Mouse (Mus musculus): Measurements from ENCODE around the gene Ell. TPM values are rescaled to one million over a fixed set of nuclear protein-coding genes. Genes with fewer than 3 reads are reported as not detected.
A peak's percentile ranks its signal among the peaks of the same experiment; 100 is the strongest.

Ell gene
- polyA plus RNA-seq, 1 experiment from 2014 or later: 13.5 TPM

GRCm38 (mm10) chr8:70527111-70527511 is 12.1 kb upstream of the Ell start:
- peaks cover 25% of the 10 kb centered on the region for H3K36me3 ChIP-seq
- peak overlapping the region; percentile 74 for H3K4me2 ChIP-seq
- peak overlapping the region; percentile 84; the same call in 1 of the 2 replicates for H3K27ac ChIP-seq (ENCODE audit: poor library complexity, severe bottlenecking)
- H3K4me3 ChIP-seq: peak overlapping the region; percentile 80
- no peak for ATAC-seq (ENCODE audit: insufficient number of reproducible peaks, low FRiP score)
- H3K27me3 ChIP-seq (replicated peaks): no peaks in the 10 kb centered on the region
- WGBS: 2% methylated on average over 8 of the region's 8 CpGs
- no peaks in the 10 kb centered on the region for H3K9me3 ChIP-seq (replicated peaks)
- H3K9ac ChIP-seq: peak overlapping the region; percentile 95
- peaks cover 28% of the 10 kb centered on the region for H3K4me1 ChIP-seq (replicated peaks)

- Histone ChIP-seq H3K4me3 (peak within 1 kb of the TSS; percentile 80), H3K27me3 (replicated peaks) (no peaks in the 10 kb centered on the region), H3K36me3 (peaks cover 30% of the 10 kb centered on the region), H3K9ac (peak within 1 kb of the TSS; percentile 95), H3K27ac (ENCODE audit: poor library complexity, severe bottlenecking) (peak within 1 kb of the TSS; percentile 84), H3K9me3 (replicated peaks) (no peaks in the 10 kb centered on the region), H3K4me1 (replicated peaks) (peaks cover 24% of the 10 kb centered on the region), H3K4me2 (peak within 1 kb of the TSS; percentile 74)
- under 1% methylated on average over 57 of the region's 61 CpGs for WGBS
- peak; percentile 92 for ATAC-seq (ENCODE audit: insufficient number of reproducible peaks, low FRiP score)
Measured at GRCm38 (mm10) chr8:70527512-70528181, 11.6 kb upstream of the Ell start, which contains the start of the genes Fkbp8 and Kxd1. Fkbp8 (plus strand) TSS chr8:70527724. Kxd1 (minus strand) TSS chr8:70527956.

- 20% methylated on average over 13 of the region's 13 CpGs for WGBS
- no peak for ATAC-seq (ENCODE audit: insufficient number of reproducible peaks, low FRiP score)
Measured at GRCm38 (mm10) chr8:70528182-70528797, 11.0 kb upstream of the Ell start.

GRCm38 (mm10) chr8:70529299-70529698 is 10.0 kb upstream of the Ell start:
- WGBS: 68% methylated on average over 5 of the region's 5 CpGs
- Histone ChIP-seq H3K4me2 (no peak overlapping the region), H3K9ac (peak overlapping the region; percentile 26; the same call in 1 of the 2 replicates), H3K9me3 (replicated peaks) (no peaks in the 10 kb centered on the region), H3K4me1 (replicated peaks) (peaks cover 21% of the 10 kb centered on the region), H3K27ac (ENCODE audit: poor library complexity, severe bottlenecking) (no peak overlapping the region), H3K27me3 (replicated peaks) (no peaks in the 10 kb centered on the region), H3K36me3 (peaks cover 47% of the 10 kb centered on the region), H3K4me3 (no peak overlapping the region; the same call in 1 of the 2 replicates)
- no peak for ATAC-seq (ENCODE audit: insufficient number of reproducible peaks, low FRiP score)

More at GRCm38 (mm10) chr8:70528182-70528797, 11.0 kb upstream of the Ell start:
- H3K9me3 ChIP-seq (replicated peaks): no peaks in the 10 kb centered on the region
- H3K27ac ChIP-seq (ENCODE audit: poor library complexity, severe bottlenecking): peak overlapping the region; percentile 84
- H3K4me1 ChIP-seq (replicated peaks): peaks cover 23% of the 10 kb centered on the region
- H3K4me3 ChIP-seq: peak overlapping the region; percentile 80
- H3K9ac ChIP-seq: peak overlapping the region; percentile 95
- no peaks in the 10 kb centered on the region for H3K27me3 ChIP-seq (replicated peaks)
- peaks cover 37% of the 10 kb centered on the region for H3K36me3 ChIP-seq
- peak overlapping the region; percentile 74 for H3K4me2 ChIP-seq

DNA sequence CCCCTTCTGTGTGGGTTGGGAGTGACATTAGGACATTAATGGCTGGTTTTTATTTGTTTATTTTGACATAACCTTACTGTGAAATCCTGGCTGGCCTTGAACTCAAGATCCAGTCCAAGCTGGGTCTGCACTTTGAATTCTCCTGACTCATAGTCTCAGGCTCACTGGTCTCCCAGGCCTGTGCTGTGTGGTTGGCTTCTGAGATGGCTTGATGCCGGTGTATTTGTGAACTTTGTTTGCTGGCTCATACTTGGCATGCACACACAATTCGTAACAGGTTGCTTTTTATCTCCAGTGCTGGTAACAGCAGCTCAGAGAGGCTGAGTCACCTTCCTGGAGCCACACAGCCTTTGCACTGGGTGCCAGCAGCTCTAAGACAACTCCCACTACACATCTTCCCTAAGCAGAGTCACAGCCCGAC is 9.5 kb upstream of the Ell start:
- Histone ChIP-seq H3K9me3 (replicated peaks) (no peaks in the 10 kb centered on the region), H3K27me3 (replicated peaks) (no peaks in the 10 kb centered on the region), H3K4me1 (replicated peaks) (peaks cover 25% of the 10 kb centered on the region), H3K4me3 (no peak overlapping the region), H3K36me3 (peaks cover 51% of the 10 kb centered on the region), H3K27ac (ENCODE audit: poor library complexity, severe bottlenecking) (no peak overlapping the region), H3K9ac (peak overlapping the region; percentile 26; the same call in 1 of the 2 replicates), H3K4me2 (no peak overlapping the region)
- ATAC-seq (ENCODE audit: insufficient number of reproducible peaks, low FRiP score): no peak
- 94% methylated on average over 3 of the region's 3 CpGs for WGBS

DNA sequence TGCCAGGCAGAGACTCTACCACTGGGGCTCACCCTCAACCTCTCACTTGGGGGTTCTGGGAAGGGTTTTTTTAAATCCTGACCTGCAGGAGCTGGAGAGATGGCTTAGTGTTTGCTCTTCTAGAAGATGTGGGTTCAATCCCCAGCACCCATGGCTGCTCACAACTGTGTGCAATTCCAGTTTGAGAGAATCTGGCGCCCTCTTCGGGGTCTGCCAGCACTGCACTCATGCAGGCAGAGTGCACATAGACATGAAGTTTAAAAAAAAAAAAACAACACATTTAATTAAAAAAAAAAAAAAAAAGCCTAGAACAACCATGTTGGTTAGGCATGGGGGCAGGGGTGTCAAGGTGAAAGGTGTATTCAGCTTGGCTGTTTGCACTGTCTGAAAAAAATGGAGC is 8.9 kb upstream of the Ell start:
- H3K9ac ChIP-seq: no peak overlapping the region
- peaks cover 57% of the 10 kb centered on the region for H3K36me3 ChIP-seq

GRCm38 (mm10) chr8:70534281-70534680 is 5.0 kb upstream of the Ell start:
- ATAC-seq (ENCODE audit: insufficient number of reproducible peaks, low FRiP score): no peak
- Histone ChIP-seq H3K27ac (ENCODE audit: poor library complexity, severe bottlenecking) (no peak overlapping the region), H3K9ac (peak overlapping the region; percentile 35; the same call in 1 of the 2 replicates), H3K36me3 (peaks cover 76% of the 10 kb centered on the region), H3K27me3 (replicated peaks) (no peaks in the 10 kb centered on the region), H3K4me1 (replicated peaks) (peaks cover 18% of the 10 kb centered on the region), H3K4me3 (no peak overlapping the region), H3K4me2 (no peak overlapping the region), H3K9me3 (replicated peaks) (no peaks in the 10 kb centered on the region)
- 93% methylated on average over 12 of the region's 12 CpGs for WGBS

More for the DNA sequence above, 8.9 kb upstream of the Ell start:
- H3K9me3 ChIP-seq (replicated peaks): no peaks in the 10 kb centered on the region
- no peak for ATAC-seq (ENCODE audit: insufficient number of reproducible peaks, low FRiP score)
- no peaks in the 10 kb centered on the region for H3K27me3 ChIP-seq (replicated peaks)
- H3K4me3 ChIP-seq: no peak overlapping the region
- H3K27ac ChIP-seq (ENCODE audit: poor library complexity, severe bottlenecking): no peak overlapping the region
- peaks cover 30% of the 10 kb centered on the region for H3K4me1 ChIP-seq (replicated peaks)
- 97% methylated on average over 2 of the region's 2 CpGs for WGBS
- H3K4me2 ChIP-seq: no peak overlapping the region

- Histone ChIP-seq H3K4me3 (no peak overlapping the region), H3K36me3 (peaks cover 69% of the 10 kb centered on the region), H3K27ac (ENCODE audit: poor library complexity, severe bottlenecking) (no peak overlapping the region), H3K4me2 (no peak overlapping the region), H3K4me1 (replicated peaks) (peaks cover 18% of the 10 kb centered on the region), H3K9ac (no peak overlapping the region), H3K9me3 (replicated peaks) (no peaks in the 10 kb centered on the region), H3K27me3 (replicated peaks) (no peaks in the 10 kb centered on the region)
- 70% methylated on average over 3 of the region's 3 CpGs for WGBS
- no peak for ATAC-seq (ENCODE audit: insufficient number of reproducible peaks, low FRiP score)
Measured at GRCm38 (mm10) chr8:70535221-70535620, 4.0 kb upstream of the Ell start.

- no peak for ATAC-seq (ENCODE audit: insufficient number of reproducible peaks, low FRiP score)
- H3K9me3 ChIP-seq (replicated peaks): no peaks in the 10 kb centered on the region
- H3K4me2 ChIP-seq: no peak overlapping the region
- peaks cover 65% of the 10 kb centered on the region for H3K36me3 ChIP-seq
- H3K27ac ChIP-seq (ENCODE audit: poor library complexity, severe bottlenecking): no peak overlapping the region
- H3K4me3 ChIP-seq: no peak overlapping the region
- no peaks in the 10 kb centered on the region for H3K27me3 ChIP-seq (replicated peaks)
- no peak overlapping the region for H3K9ac ChIP-seq
- 73% methylated on average over 2 of the region's 2 CpGs for WGBS
- peaks cover 23% of the 10 kb centered on the region for H3K4me1 ChIP-seq (replicated peaks)
Measured at GRCm38 (mm10) chr8:70535701-70536100, 3.6 kb upstream of the Ell start.

- Histone ChIP-seq H3K27ac (ENCODE audit: poor library complexity, severe bottlenecking) (peak overlapping the region; percentile 49), H3K9ac (peak overlapping the region; percentile 58), H3K9me3 (replicated peaks) (no peaks in the 10 kb centered on the region), H3K4me3 (peak overlapping the region; percentile 92), H3K4me2 (peak overlapping the region; percentile 97), H3K4me1 (replicated peaks) (peaks cover 36% of the 10 kb centered on the region), H3K36me3 (peaks cover 41% of the 10 kb centered on the region), H3K27me3 (replicated peaks) (no peaks in the 10 kb centered on the region)
- peak; percentile 26; the same call in 1 of the 2 replicates for ATAC-seq (ENCODE audit: insufficient number of reproducible peaks, low FRiP score)
- 13% methylated on average over 24 of the region's 24 CpGs for WGBS
Measured at GRCm38 (mm10) chr8:70538024-70538579, 1.2 kb upstream of the Ell start.

DNA sequence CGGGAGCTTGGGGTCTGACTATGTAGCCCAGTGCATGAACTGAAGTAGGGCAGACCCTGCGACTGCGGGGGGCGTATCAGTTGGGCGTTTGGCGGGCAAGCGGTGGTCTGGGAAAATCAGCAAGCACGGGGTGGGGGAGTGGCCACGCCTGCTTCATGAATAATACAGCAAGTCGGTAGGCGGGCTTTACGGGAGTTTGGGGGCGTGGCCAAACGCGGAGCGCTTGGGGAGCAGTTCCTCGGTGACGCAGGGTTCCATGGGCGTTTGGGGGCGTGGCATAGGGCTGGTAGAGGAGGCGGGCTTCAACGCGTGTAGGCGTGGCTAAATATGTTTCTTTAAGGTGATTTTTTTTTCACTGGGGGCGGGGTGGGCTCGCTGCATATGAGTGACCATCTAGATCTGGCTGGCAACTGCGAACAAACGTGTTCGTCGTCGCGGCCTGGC is 602 bp upstream of the Ell start:
- peak overlapping the region; percentile 97 for H3K9ac ChIP-seq
- no peaks in the 10 kb centered on the region for H3K9me3 ChIP-seq (replicated peaks)
- under 1% methylated on average over 32 of the region's 32 CpGs for WGBS
- peak overlapping the region; percentile 92 for H3K4me3 ChIP-seq
- H3K27ac ChIP-seq (ENCODE audit: poor library complexity, severe bottlenecking): peak overlapping the region; percentile 94
- H3K4me1 ChIP-seq (replicated peaks): peaks cover 41% of the 10 kb centered on the region
- H3K36me3 ChIP-seq: peaks cover 36% of the 10 kb centered on the region
- H3K4me2 ChIP-seq: peak overlapping the region; percentile 97
- peak; percentile 86 for ATAC-seq (ENCODE audit: insufficient number of reproducible peaks, low FRiP score)
- H3K27me3 ChIP-seq (replicated peaks): no peaks in the 10 kb centered on the region

Measured in heart, embryonic 12.5 days (tissue).